Mouse (Mus musculus) embryonic fibroblast, embryonic 13.5 days (primary cell): Measurements from ENCODE around the gene Fam166a.

ENCODE experiments used
- CTCF ChIP-seq: IDR thresholded peaks from 2 replicates; pipeline ENCODE4 v1.5.1; 2011; ENCODE audit warnings: mild to moderate bottlenecking, control low read depth, low read length, moderate library complexity, borderline replicate concordance; ENCODE audit not compliant: insufficient read depth
- POLR2A ChIP-seq: IDR thresholded peaks from 2 replicates; pipeline ENCODE4 v1.6.1; 2011; ENCODE audit warnings: low read depth, mild to moderate bottlenecking, control low read depth, low read length, moderate library complexity

GRCm38 (mm10) chr2:25180478-25180903 lies 38.1 kb upstream of the Fam166a start, which contains the start of gene Nrarp:
- TF ChIP-seq CTCF: peak; percentile 43; the same call in 1 of the 2 replicates
- TF ChIP-seq POLR2A: peak; percentile 57
